In genomic region chr4:45160773-45161172, GRCm38 (mm10) we compare ENCODE assay signal across 21 mouse cellular contexts. TPM values are rescaled to one million over a fixed set of nuclear protein-coding genes. Genes with fewer than 3 reads are reported as not detected.
A peak's percentile ranks its signal among the peaks of the same experiment; 100 is the strongest.
DNase-seq lines count a peak whose midpoint lies in the region; ATAC-seq and TF ChIP-seq lines count a peak whose summit lies in the region.
"Had no signal": no experiment of that assay in that cellular context is flagged by ENCODE, and none has a peak within 500 bp of the region (broad histone marks: within the 10 kb centered on the region; RNA-seq: fewer than 3 reads in every experiment).

No protein-coding gene starts in this region.

- no peak for TF ChIP-seq CTCF in layer of hippocampus, adult 2 months (conservative IDR thresholded peaks at IDR 0.05)

- H3K27ac ChIP-seq in heart, embryonic 10.5 days, result peak overlapping the region; percentile 47
- H3K27ac ChIP-seq in limb, embryonic 14.5 days (replicated peaks; ENCODE audit: low read depth, low read length), result no peak overlapping the region
- no peak overlapping the region for H3K27ac ChIP-seq in limb, embryonic 10.5 days
- H3K27ac ChIP-seq in liver, embryonic 12.5 days, result no peak overlapping the region
- H3K27ac ChIP-seq in layer of hippocampus, adult 2 months, result no peak overlapping the region
- H3K27ac ChIP-seq: forebrain, embryonic 13.5 days; hindbrain, embryonic 12.5 days; kidney, postnatal 0 days; midbrain, embryonic 15.5 days; stomach, embryonic 15.5 days had no signal

- H3K27me3 ChIP-seq in heart, embryonic 10.5 days (ENCODE audit: insufficient read depth, poor library complexity, severe bottlenecking), result no peaks in the 10 kb centered on the region
- no peaks in the 10 kb centered on the region for H3K27me3 ChIP-seq in limb, embryonic 14.5 days (ENCODE audit: control insufficient read depth, insufficient read depth, low read length)
- no peaks in the 10 kb centered on the region for H3K27me3 ChIP-seq in limb, embryonic 10.5 days (ENCODE audit: low read depth, poor library complexity, severe bottlenecking)
- H3K27me3 ChIP-seq in liver, embryonic 12.5 days (replicated peaks), result no peaks in the 10 kb centered on the region
- H3K27me3 ChIP-seq: forebrain, embryonic 13.5 days; hindbrain, embryonic 12.5 days; midbrain, embryonic 15.5 days; stomach, embryonic 15.5 days had no signal

- H3K4me2 ChIP-seq in limb, embryonic 14.5 days (replicated peaks; ENCODE audit: low read depth, low read length, severe bottlenecking), result no peak overlapping the region
- peak overlapping the region; percentile 20 for H3K4me2 ChIP-seq in liver, embryonic 12.5 days
- H3K4me2 ChIP-seq: forebrain, embryonic 13.5 days; hindbrain, embryonic 12.5 days; midbrain, embryonic 15.5 days; stomach, embryonic 15.5 days had no signal

- no peaks in the 10 kb centered on the region for H3K36me3 ChIP-seq in heart, embryonic 10.5 days
- H3K36me3 ChIP-seq in limb, embryonic 14.5 days (ENCODE audit: control insufficient read depth, insufficient read depth, low read length), result no peaks in the 10 kb centered on the region
- no peaks in the 10 kb centered on the region for H3K36me3 ChIP-seq in limb, embryonic 10.5 days
- no peaks in the 10 kb centered on the region for H3K36me3 ChIP-seq in liver, embryonic 12.5 days
- H3K36me3 ChIP-seq: hindbrain, embryonic 12.5 days; midbrain, embryonic 15.5 days; stomach, embryonic 15.5 days had no signal

- no peak for TF ChIP-seq POLR2A in limb, embryonic 14.5 days (IDR thresholded peaks at IDR 0.05; ENCODE audit: borderline replicate concordance, extremely low read depth, insufficient read depth, insufficient read length)

- ATAC-seq in limb, embryonic 14.5 days (ENCODE audit: low FRiP score, low read depth), result peak; percentile 37; the same call in 1 of the 2 replicates
- peak; percentile 30; the same call in 1 of the 2 replicates for ATAC-seq in liver, embryonic 12.5 days
- no peak for ATAC-seq in granulocyte monocyte progenitor cell, adult 5-6 weeks (replicated peaks; ENCODE audit: poor library complexity, severe bottlenecking)
- ATAC-seq: forebrain, embryonic 13.5 days; midbrain, embryonic 15.5 days had no signal

- WGBS in heart, embryonic 10.5 days, result 23% methylated on average over 6 of the region's 6 CpGs
- WGBS in limb, embryonic 14.5 days, result 69% methylated on average over 6 of the region's 6 CpGs
- 85% methylated on average over 6 of the region's 6 CpGs for WGBS in limb, embryonic 10.5 days
- 23% methylated on average over 6 of the region's 6 CpGs for WGBS in liver, embryonic 12.5 days (ENCODE audit: insufficient replicate concordance)

- DNase-seq in heart, embryonic 10.5 days (ENCODE audit: low spot score), result no peak
- no peak for DNase-seq in heart, adult 9 months (ENCODE audit: low spot score in 2 of 2)
- no peak for DNase-seq in limb, embryonic 14.5 days (ENCODE audit: low spot score)
- no peak for DNase-seq in limb, embryonic 10.5 days (ENCODE audit: low spot score)
- DNase-seq in lung, postnatal 10 days, result no peak
- no peak for DNase-seq in layer of hippocampus, adult 2 months (ENCODE audit: low spot score in 2 of 2)
- DNase-seq: adrenal gland, adult 2 months; cerebellum, adult 8-10 months; gastrocnemius, postnatal 10 days; kidney, adult 18-20 months; lung, postnatal 14 days; thymus, adult 18-20 months had no signal

- H3K4me3 ChIP-seq in heart, embryonic 10.5 days, result peak overlapping the region; percentile 15; the same call in 1 of the 2 replicates
- no peak overlapping the region for H3K4me3 ChIP-seq in limb, embryonic 14.5 days (replicated peaks; ENCODE audit: low read length)
- no peak overlapping the region for H3K4me3 ChIP-seq in limb, embryonic 10.5 days
- H3K4me3 ChIP-seq in liver, embryonic 12.5 days, result no peak overlapping the region
- H3K4me3 ChIP-seq in layer of hippocampus, adult 2 months, result no peak overlapping the region
- H3K4me3 ChIP-seq: erythroblast, embryonic 14.5 days; forebrain, embryonic 13.5 days; hindbrain, embryonic 12.5 days; megakaryocyte, embryonic 14.5 days; midbrain, embryonic 15.5 days; stomach, embryonic 15.5 days had no signal

- H3K4me1 ChIP-seq in heart, embryonic 10.5 days, result peaks cover 12% of the 10 kb centered on the region; the same call in 1 of the 2 replicates
- H3K4me1 ChIP-seq in limb, embryonic 14.5 days (ENCODE audit: control insufficient read depth, insufficient read depth, low read length), result no peaks in the 10 kb centered on the region
- no peaks in the 10 kb centered on the region for H3K4me1 ChIP-seq in limb, embryonic 10.5 days
- peaks cover 19% of the 10 kb centered on the region for H3K4me1 ChIP-seq in liver, embryonic 12.5 days
- H3K4me1 ChIP-seq: forebrain, embryonic 13.5 days; hindbrain, embryonic 12.5 days; megakaryocyte, embryonic 14.5 days; midbrain, embryonic 15.5 days; stomach, embryonic 15.5 days had no signal

- H3K9me3 ChIP-seq in heart, embryonic 10.5 days, result no peaks in the 10 kb centered on the region
- no peaks in the 10 kb centered on the region for H3K9me3 ChIP-seq in limb, embryonic 14.5 days (ENCODE audit: control insufficient read depth, low read length)
- H3K9me3 ChIP-seq in limb, embryonic 10.5 days (replicated peaks), result no peaks in the 10 kb centered on the region
- H3K9me3 ChIP-seq in liver, embryonic 12.5 days (replicated peaks), result no peaks in the 10 kb centered on the region
- H3K9me3 ChIP-seq: hindbrain, embryonic 12.5 days; midbrain, embryonic 15.5 days; stomach, embryonic 15.5 days had no signal

- H3K9ac ChIP-seq in limb, embryonic 14.5 days (ENCODE audit: low read depth, low read length, severe bottlenecking), result no peak overlapping the region
- no peak overlapping the region for H3K9ac ChIP-seq in liver, embryonic 12.5 days
- H3K9ac ChIP-seq: forebrain, embryonic 13.5 days; hindbrain, embryonic 12.5 days; midbrain, embryonic 15.5 days; stomach, embryonic 15.5 days had no signal

RNA-seq across cellular contexts. Expression of gene Frmpd1, which starts 23.9 kb away (rescaled TPM):
- 4.1 and 4.3 TPM in 2 replicates for polyA plus RNA-seq in heart, embryonic 10.5 days (2016; fragmentation: Nextera tagmentation; extraction: Ambion mirVana)
- 5.0 and 5.5 TPM in 2 replicates for polyA plus RNA-seq in limb, embryonic 14.5 days (2012; rRNA removed)
- 4.0 and 5.0 TPM in 2 replicates for polyA plus RNA-seq in limb, embryonic 14.5 days (2014; fragmentation: Nextera tagmentation; extraction: Ambion mirVana)
- 0.45 and 1.2 TPM in 2 replicates for polyA plus RNA-seq in limb, embryonic 10.5 days (2016; fragmentation: Nextera tagmentation; extraction: Ambion mirVana)
- polyA plus RNA-seq in liver, embryonic 12.5 days (2016; fragmentation: Nextera tagmentation; extraction: Ambion mirVana), result 0.27 and 0.38 TPM in 2 replicates
- total RNA-seq in granulocyte monocyte progenitor cell, adult 5-6 weeks (2014; fragmentation: Nextera tagmentation), result not detected in 2 replicates
- total RNA-seq in granulocyte monocyte progenitor cell, adult 5-6 weeks (2017), result not detected in 2 replicates
- 10 to 100 TPM; 15.7 to 16.4 TPM for total RNA-seq in layer of hippocampus, adult 2 months (2021)

RNA-seq across cellular contexts. Expression of gene Tomm5, which starts 52.9 kb away (rescaled TPM):
- 248 and 292 TPM in 2 replicates for polyA plus RNA-seq in heart, embryonic 10.5 days (2016; fragmentation: Nextera tagmentation; extraction: Ambion mirVana)
- 152 and 176 TPM in 2 replicates for polyA plus RNA-seq in limb, embryonic 14.5 days (2012; rRNA removed)
- 227 and 255 TPM in 2 replicates for polyA plus RNA-seq in limb, embryonic 14.5 days (2014; fragmentation: Nextera tagmentation; extraction: Ambion mirVana)
- 210 and 265 TPM in 2 replicates for polyA plus RNA-seq in limb, embryonic 10.5 days (2016; fragmentation: Nextera tagmentation; extraction: Ambion mirVana)
- 271 and 276 TPM in 2 replicates for polyA plus RNA-seq in liver, embryonic 12.5 days (2016; fragmentation: Nextera tagmentation; extraction: Ambion mirVana)
- total RNA-seq in granulocyte monocyte progenitor cell, adult 5-6 weeks (2014; fragmentation: Nextera tagmentation), result 344 and 413 TPM in 2 replicates
- 250 and 251 TPM in 2 replicates for total RNA-seq in granulocyte monocyte progenitor cell, adult 5-6 weeks (2017)
- total RNA-seq in layer of hippocampus, adult 2 months (2021), result 10 to 100 TPM; 58.4 to 67.6 TPM
